Mouse (Mus musculus) adrenal gland, postnatal 0 days (tissue): ENCODE results near the gene Spns1. TPM values are rescaled to one million over a fixed set of nuclear protein-coding genes. Genes with fewer than 3 reads are reported as not detected.

Experiments
- microRNA-seq: library from miRNA; unstranded; fragments of <30 nt; microRNA quantifications from one replicate; pipeline ENCODE4, GENCODE M21; 2016; ENCODE audit warnings: borderline replicate concordance; ENCODE audit not compliant: insufficient number of aligned reads
- polyA plus RNA-seq: library from polyadenylated mRNA; unstranded; fragments of >200 nt; fragmentation: Nextera tagmentation; extraction: Ambion mirVana; gene quantifications from 2 replicates; pipeline ENCODE4 v1.2.1, GENCODE M21; 2015

Gene Spns1
- polyA plus RNA-seq: 35.3 and 41.7 TPM in 2 replicates

DNA sequence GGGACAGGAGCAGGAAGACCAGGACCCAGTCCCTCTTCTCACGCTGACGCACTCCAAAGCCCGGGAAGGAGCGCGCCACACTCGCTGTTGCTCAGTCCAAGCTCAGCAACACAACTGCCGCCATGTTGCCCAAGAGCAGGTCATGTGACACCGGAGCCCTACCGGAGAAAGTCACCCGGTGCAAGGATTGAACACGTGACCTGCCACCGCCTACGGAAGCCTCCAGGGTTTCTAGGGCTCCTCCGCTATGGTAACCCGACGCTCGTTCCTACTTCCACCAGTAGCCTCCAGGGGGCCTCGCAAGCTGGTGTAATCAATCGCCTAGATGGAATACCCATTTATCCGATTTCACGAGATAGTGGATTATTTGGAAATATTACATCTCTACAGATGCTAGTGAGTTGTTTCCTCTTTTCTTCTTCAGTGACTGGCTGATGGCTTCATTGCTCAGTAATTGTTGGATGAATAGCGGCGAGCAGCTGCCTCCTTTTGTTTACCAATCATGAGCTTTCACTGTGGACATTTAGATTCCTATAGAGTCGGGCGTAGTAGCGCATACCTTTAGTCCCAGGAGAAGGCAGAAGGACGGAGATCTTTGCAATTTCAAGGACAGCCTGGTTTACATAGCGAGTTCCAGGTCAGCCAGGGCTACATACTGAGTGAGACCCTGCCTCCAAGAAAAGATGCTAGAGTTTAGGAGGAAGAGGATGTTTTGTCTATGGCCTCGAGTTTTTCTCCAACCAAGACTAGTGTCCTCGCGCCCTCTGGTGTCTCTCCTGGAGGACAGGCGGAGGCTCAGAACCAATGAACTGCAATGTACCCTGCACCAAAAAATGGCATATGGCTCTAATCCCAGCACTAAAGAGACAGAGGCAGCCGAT lies at the start of gene Spns1:
Gene Spns1, minus strand, starts transcription at position 173 of the 881 bp plus-strand sequence.

GRCm38 (mm10) chr7:126414725-126415124 lies 37.5 kb upstream of the Spns1 start, which contains the start of gene Cd19:
Gene Cd19 (minus strand): TSS chr7:126414889.

GRCm38 (mm10) chr7:126396298-126397119 lies 19.3 kb upstream of the Spns1 start, which contains the start of gene Nfatc2ip:
Gene Nfatc2ip (minus strand): TSS chr7:126396737.

GRCm38 (mm10) chr7:126369393-126369792 lies 7.9 kb downstream of the Spns1 start, which contains the start of gene Lat:
Gene Lat (minus strand): TSS chr7:126369570.

Small RNA genes within 50 kb of the gene (microRNA-seq; reads per million reads assigned to microRNA genes)
- gene Mir7058: not detected

Other genes starting within 250 kb of the Spns1 start
- 21.7 and 30.8 TPM in 2 replicates for gene Xpo6, start 176.9 kb downstream of the Spns1 start, polyA plus RNA-seq
- 19.5 and 27.7 TPM in 2 replicates for gene Sbk1, start 104.8 kb downstream of the Spns1 start, polyA plus RNA-seq
- 1.2 and 1.6 TPM in 2 replicates for gene Lat, start 7.9 kb downstream of the Spns1 start, polyA plus RNA-seq
- gene Nfatc2ip, start 19.3 kb upstream of the Spns1 start, polyA plus RNA-seq: 1.8 and 1.9 TPM in 2 replicates
- gene Cd19, start 37.4 kb upstream of the Spns1 start, polyA plus RNA-seq: 0.88 and 1.1 TPM in 2 replicates
- gene Rabep2, start 51.3 kb upstream of the Spns1 start, polyA plus RNA-seq: 26.7 and 56.7 TPM in 2 replicates
- gene Atp2a1, start 85.7 kb upstream of the Spns1 start, polyA plus RNA-seq: 2.9 and 14.1 TPM in 2 replicates
- 29.9 and 34.6 TPM in 2 replicates for gene Sh2b1, start 98.0 kb upstream of the Spns1 start, polyA plus RNA-seq
- gene Tufm, start 109.9 kb upstream of the Spns1 start, polyA plus RNA-seq: 52.7 and 111 TPM in 2 replicates
- 31.8 and 38.3 TPM in 2 replicates for gene Atxn2l, start 126.0 kb upstream of the Spns1 start, polyA plus RNA-seq
- gene Eif3c, start 189.0 kb upstream of the Spns1 start, polyA plus RNA-seq: 124 and 159 TPM in 2 replicates
- 0.87 and 1.9 TPM in 2 replicates for gene Apobr, start 207.5 kb upstream of the Spns1 start, polyA plus RNA-seq
- gene Cln3, start 208.4 kb upstream of the Spns1 start, polyA plus RNA-seq: 18.2 and 21.2 TPM in 2 replicates
- gene Il27, start 217.5 kb upstream of the Spns1 start, polyA plus RNA-seq: not detected in 2 replicates